Mouse (Mus musculus) A20 (cell line): ENCODE measurements at regions not wholly inside any gene's neighbourhood (a gene's known extent, or its start where the extent isn't known, plus 50 kb on each side); places are given as distances from the start of the nearest gene placed in this dataset.
"Not testable (repeated sequence)": the region's sequence is repeated elsewhere in the genome, so short reads cannot be mapped to it uniquely, and the experiment has no call there.

Experiments used
- DNase-seq: peaks from one replicate; pipeline ENCODE4 v3.0.0-alpha.2; 2011; ENCODE audit warnings: low read depth, low spot score

- DNase-seq = no peak
These were observed 223.6 kb upstream of the Egfl6 start for GRCm38 (mm10) chrX:166809165-166809564.

GRCm38 (mm10) chrX:166808207-166808606 is 222.7 kb upstream of the Egfl6 start:
- DNase-seq = no peak

- peak; percentile 35 for DNase-seq
These were observed 220.4 kb upstream of the Egfl6 start for GRCm38 (mm10) chrX:166805957-166806356.

- no peak for DNase-seq
These were observed 220.0 kb upstream of the Egfl6 start for GRCm38 (mm10) chrX:166805480-166805879.

- DNase-seq = peak; percentile 42
These were observed 217.7 kb upstream of the Egfl6 start for GRCm38 (mm10) chrX:166803246-166803645.

- no peak for DNase-seq
These were observed 215.5 kb upstream of the Egfl6 start for GRCm38 (mm10) chrX:166801017-166801416.

- no peak for DNase-seq
These were observed 210.1 kb upstream of the Egfl6 start for GRCm38 (mm10) chrX:166795651-166796050.

GRCm38 (mm10) chrX:166789031-166789430 is 203.5 kb upstream of the Egfl6 start:
- no peak for DNase-seq

GRCm38 (mm10) chrX:166787137-166787536 is 201.6 kb upstream of the Egfl6 start:
- DNase-seq = not testable (repeated sequence)

GRCm38 (mm10) chrX:166785615-166786014 is 200.1 kb upstream of the Egfl6 start:
- DNase-seq = no peak

GRCm38 (mm10) chrX:166783377-166783776 is 197.9 kb upstream of the Egfl6 start:
- DNase-seq = no peak

- no peak for DNase-seq
These were observed 194.0 kb upstream of the Egfl6 start for GRCm38 (mm10) chrX:166779334-166780092.

- DNase-seq = no peak
These were observed 187.9 kb upstream of the Egfl6 start for GRCm38 (mm10) chrX:166773408-166773854.

GRCm38 (mm10) chrX:166766991-166767390 is 181.5 kb upstream of the Egfl6 start:
- no peak for DNase-seq

GRCm38 (mm10) chrX:166765647-166766046 is 180.1 kb upstream of the Egfl6 start:
- no peak for DNase-seq

GRCm38 (mm10) chrX:166762098-166762497 is 176.6 kb upstream of the Egfl6 start:
- no peak for DNase-seq

GRCm38 (mm10) chrX:166757152-166757551 is 171.6 kb upstream of the Egfl6 start:
- peak; percentile 4 for DNase-seq

GRCm38 (mm10) chrX:166754967-166755654 is 169.6 kb upstream of the Egfl6 start:
- DNase-seq = no peak

- DNase-seq = no peak
These were observed 163.6 kb upstream of the Egfl6 start for GRCm38 (mm10) chrX:166749055-166749679.

GRCm38 (mm10) chrX:166731354-166731753 is 145.8 kb upstream of the Egfl6 start:
- no peak for DNase-seq

GRCm38 (mm10) chrX:166728622-166728928 is 143.1 kb upstream of the Egfl6 start:
- DNase-seq = no peak

GRCm38 (mm10) chrX:166727823-166728621 is 142.5 kb upstream of the Egfl6 start:
- no peak for DNase-seq
